Mouse (Mus musculus) left cerebral cortex, postnatal 10 days (tissue): ENCODE results near the gene Kmt5c. TPM values are rescaled to one million over a fixed set of nuclear protein-coding genes. Genes with fewer than 3 reads are reported as not detected.
A peak's percentile ranks its signal among the peaks of the same experiment; 100 is the strongest.

Experiments used
- DNase-seq, 2 experiments: peaks; one replicate each; pipeline ENCODE4 v3.0.0; 2021 to 2022; ENCODE audit warnings: low spot score in 2 of 2, mixed read lengths in 1 of 2; ENCODE audit errors: extremely low spot score in 1 of 2
- intact Hi-C: fragments of 180-260 bp; cut with DNase I; formaldehyde crosslinking; loops from one replicate; pipeline ENCODE4 v1.15.1; 2025
- total RNA-seq, 2 experiments: library from RNA; stranded (reverse); gene quantifications; 2 replicates each; pipeline ENCODE4 v1.2.3; 2021

The Kmt5c gene
- 10 to 100 TPM; 39.5 to 42.0 TPM for total RNA-seq

DNA sequence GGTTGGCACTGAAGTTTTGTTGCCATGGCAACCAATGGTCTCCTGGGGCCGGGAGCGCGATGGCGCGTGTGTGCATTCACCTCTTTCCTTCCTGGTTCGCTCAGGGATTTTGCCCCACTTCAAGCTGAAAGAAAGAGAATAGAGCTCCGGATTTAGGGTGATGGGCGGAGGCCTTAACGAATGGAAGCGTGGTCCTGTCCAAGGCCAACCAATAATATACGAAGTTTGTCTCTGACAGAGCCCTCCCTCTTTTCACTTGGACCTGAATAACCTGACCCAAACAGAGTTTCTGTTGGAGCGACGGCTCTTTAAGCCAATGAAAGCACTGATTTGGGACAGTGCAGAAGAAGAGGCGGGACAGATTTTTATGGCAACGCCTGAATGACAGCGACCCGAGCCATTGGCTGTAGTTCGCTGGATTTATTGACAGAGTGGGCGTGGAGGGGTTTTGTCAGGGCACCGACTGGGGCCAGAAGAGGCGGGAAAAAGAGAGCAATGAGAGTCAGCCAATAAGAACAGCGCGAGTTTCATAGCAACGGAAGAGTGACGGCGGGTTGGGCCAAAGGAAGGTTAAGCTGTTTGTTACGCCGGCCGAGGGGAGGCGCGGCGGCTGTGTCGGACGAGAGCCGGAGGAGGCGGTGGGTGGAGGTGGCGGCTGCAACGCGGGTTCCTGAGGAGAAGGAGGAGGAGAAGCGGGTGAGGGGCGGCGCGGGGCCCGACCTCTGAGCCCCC lies at the start of gene Kmt5c:
TSS of gene Kmt5c (plus strand) at position 572 of the 732 bp plus-strand sequence.
- intact Hi-C loops: loop anchor here (2.0 kb wide), 1 partner anchor 53 kb away; the partner anchor contains the start of gene Rpl28
- peak; percentile 98 to 100 for DNase-seq

DNA sequence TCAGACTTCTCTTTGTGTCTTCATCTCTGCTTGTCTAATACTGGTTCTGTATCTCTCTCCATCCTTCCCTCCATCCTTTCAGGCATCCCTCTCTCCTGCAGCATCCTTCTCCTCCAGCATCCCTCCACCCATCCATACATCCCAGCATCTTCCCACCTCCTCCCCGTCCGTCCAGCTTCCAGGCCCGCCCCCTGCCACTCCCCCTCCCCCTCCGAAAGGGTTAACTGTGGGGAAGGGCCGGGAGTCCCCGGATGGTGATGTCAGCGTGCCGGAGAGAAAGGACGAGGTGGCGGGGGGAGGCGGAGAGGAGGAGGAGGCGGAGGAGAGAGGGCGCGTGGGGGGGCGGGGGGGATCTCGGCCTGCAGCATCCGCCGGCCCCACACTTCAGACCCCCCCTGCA lies 49.5 kb upstream of the Kmt5c start, which contains the start of gene Brsk1:
TSS of gene Brsk1 (plus strand) at position 218 of the 400 bp plus-strand sequence.
- peak; percentile 90 to 94 for DNase-seq
- intact Hi-C loops: no loop called here

DNA sequence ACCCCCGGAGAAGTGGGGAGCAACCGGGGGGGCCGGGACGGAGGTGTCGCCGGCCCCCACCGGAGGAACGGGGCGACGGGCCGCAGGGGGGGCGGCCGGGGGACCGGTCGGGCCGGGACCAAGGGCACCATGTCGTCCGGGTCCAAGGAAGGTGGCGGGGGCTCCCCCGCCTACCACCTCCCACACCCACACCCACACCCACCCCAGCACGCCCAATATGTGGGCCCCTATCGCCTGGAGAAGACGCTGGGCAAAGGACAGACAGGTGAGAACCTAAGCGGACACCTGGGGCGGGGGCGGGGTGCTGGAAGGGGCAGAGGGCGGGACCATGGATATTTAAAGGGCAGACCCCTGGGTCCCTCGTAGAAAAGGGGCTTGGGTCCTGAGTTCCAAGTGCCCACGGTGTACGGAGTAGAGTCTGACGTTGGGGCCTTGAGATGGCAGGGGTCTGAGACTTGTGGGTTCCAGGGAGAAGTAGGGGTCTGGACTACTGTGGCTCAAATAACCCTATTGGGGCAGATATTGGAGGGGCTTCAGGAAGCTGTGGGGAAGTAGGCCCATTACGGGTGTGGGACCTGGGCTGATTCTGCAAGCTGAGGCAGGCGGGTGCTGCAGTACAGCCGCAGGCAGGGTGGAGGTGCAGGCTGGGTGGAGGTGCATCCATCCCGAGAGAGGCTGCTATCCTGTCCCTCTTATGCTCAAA lies 48.8 kb upstream of the Kmt5c start:
- intact Hi-C loops: no loop called here
- peak in 1 of 2 experiments; percentile 56 for DNase-seq

DNA sequence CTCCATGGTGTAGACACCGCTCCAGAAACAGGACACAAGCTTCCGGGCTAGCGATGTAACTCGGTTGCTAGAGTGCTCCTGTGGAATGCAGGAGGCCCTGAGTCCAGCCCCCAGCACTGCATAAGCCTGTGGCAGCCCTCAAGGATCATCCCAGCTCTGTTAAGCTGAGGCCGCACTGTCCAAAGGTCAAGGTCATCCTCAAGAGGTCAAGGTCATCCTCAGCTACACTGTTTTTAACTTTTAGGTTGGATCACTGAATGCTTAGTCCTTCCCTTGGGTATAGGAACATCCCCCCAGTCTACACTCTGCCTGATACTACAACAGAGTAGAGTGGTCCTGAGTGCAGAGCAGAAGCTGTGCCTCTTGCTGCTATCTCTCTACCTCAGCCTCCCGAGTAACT lies 46.9 kb upstream of the Kmt5c start:
- DNase-seq: no peak
- intact Hi-C loops: no loop called here

DNA sequence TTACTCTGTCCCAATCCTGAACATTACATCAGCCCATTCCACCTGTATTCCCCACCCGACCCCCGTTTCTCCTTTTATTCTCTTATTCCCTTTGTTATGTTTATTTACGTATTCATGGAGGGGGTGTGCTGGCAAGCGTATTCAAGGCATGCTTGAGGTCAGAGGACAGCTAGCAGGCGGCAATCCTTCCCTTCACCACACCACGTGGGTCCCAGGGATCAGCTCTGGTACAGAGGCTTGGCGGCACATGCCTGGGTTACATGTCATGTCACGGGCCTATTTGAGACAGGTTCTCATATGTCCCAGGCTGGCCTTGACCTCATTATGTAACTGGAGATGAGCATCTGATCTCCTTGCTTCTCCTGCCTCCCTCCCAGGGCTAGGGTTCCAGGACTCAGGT lies 37.6 kb upstream of the Kmt5c start:
- intact Hi-C loops: no loop called here
- DNase-seq: no peak

DNA sequence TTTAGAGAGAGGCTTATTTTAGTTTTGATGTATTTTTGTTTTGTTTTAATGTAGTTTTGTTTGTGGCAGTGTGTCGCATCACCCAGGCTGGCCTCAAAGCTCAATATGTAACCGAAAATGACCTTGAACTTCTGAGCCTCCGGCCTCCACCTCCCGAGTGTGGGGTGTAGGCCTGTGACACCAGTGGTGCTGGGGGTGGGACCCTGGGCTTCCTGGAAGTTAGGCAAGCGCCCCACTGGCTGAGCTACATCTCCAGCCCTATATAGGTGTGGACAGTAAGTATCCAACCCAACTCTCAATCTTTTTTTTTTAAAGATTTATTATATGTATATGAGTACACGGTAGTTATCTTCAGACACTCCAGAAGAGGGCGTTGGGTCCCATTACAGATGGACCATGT lies 36.7 kb upstream of the Kmt5c start:
- no peak for DNase-seq
- intact Hi-C loops: no loop called here

DNA sequence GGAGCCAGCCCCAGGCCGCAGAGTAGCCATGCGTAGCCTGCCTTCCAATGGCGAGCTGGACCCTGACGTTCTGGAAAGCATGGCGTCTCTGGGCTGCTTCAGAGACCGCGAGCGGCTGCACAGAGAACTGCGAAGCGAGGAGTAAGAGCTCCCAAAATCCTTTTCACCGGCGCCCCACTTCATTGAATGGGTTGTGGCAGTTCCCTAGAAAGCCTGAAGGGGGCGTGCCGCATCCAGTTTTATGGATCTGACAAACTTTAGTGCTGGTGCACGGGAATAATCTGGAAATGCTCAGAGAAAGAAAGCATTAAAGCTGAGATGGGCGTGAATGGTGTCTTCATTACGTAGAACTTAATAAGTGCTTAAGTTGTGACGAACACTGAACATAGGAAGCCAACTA lies 34.8 kb upstream of the Kmt5c start:
- intact Hi-C loops: loop anchor here (5.0 kb wide), 1 partner anchor 87 kb away; the partner anchor contains the start of gene Rpl28
- DNase-seq: peak in 1 of 2 experiments; percentile 59

DNA sequence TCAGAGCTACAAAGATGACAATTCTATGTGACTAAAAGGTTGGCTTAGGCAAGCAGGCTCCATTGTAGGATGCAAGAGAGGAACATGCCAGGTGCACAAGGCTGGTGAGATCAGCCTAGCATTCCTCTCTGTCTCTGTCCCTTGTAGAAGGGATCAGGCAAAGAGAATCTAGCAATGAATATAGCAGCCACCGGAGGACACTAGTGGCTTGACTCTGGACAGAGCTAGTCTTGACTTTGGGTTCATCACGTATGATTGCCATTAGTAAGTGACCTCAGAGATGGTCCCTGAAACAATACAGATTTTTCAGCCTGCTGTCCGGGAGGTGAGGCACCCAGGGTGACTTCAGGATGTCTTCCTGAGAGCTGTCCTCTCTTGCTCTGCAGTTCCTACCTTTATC lies 27.3 kb upstream of the Kmt5c start:
- intact Hi-C loops: no loop called here
- no peak for DNase-seq

DNA sequence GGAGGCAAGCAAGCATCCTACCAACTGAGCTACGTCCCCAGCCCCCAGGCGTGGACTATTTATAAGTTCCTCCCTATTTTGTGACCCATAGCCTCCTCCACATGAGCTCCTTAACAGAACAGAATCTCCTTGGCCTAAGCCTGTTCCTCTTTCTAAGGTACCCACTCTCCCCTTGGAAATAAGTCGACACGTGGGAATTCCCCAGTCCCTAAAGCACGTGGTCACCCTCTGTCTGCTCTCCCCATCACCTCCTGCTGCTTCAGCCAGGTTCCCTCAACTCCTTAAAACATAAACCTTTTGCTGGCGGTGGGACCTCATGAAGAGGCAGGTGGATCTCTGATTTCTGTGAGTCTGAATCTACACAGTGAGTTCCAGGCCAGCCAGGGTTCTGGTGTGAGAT lies 23.0 kb upstream of the Kmt5c start:
- DNase-seq: no peak
- intact Hi-C loops: no loop called here

DNA sequence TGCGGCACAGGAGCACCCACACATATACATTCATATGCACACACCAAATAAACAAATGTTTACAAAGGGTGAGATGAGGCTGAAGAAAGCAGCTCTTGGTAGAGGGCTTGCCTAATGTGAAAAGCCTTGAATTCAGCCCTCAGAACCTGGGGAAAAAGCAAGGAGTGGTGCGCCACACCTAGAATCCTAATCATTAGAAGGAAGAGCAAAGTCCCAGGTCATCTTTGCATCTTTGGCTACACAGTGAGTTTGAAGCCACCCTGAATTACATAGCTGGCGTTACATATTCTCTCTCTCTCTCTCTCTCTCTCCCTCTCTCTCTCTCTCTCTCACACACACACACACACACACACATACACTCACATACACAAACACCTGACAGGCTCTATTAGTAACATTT lies 20.6 kb upstream of the Kmt5c start:
- intact Hi-C loops: no loop called here
- DNase-seq: no peak

DNA sequence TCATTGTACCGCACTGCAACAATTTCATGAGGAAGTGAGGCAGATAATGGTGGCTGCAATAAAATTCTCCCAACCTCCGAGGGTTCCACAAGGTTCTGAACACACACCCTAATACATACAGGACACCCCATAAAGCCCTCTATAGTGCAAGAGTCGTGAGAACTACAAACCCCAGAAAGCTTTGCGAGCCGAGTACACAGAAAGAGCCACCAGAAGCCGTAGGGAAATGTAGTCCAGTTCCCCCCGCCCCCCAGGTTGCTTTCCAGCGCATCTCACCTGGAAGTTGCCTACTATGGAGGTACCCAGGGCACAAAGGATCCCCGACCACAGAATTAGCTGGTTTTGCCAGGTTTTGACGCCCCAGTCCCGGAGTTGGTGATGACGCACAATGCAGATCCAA lies 16.4 kb upstream of the Kmt5c start:
- no peak for DNase-seq

DNA sequence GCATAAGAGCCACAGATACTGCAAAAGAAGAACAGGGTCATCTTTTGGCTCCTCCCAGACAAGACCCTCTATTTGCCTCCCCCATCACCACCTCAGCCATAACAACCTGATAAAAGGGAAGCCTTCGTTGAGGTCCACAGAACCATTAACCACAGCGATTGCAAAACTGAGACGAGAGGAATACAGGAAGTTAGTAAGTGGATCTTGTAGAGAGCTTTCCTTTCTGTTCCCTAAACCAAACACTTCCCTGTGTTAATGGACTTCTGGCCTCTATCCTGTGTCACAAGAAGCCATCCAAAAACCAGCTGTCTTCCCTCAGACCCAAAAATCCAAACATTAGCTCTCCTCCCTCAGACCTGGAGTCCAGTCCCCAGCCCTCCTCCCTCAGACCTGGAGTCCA lies 15.6 kb upstream of the Kmt5c start:
- no peak for DNase-seq
- intact Hi-C loops: no loop called here

More for the DNA sequence above, 16.4 kb upstream of the Kmt5c start:
- intact Hi-C loops: no loop called here

DNA sequence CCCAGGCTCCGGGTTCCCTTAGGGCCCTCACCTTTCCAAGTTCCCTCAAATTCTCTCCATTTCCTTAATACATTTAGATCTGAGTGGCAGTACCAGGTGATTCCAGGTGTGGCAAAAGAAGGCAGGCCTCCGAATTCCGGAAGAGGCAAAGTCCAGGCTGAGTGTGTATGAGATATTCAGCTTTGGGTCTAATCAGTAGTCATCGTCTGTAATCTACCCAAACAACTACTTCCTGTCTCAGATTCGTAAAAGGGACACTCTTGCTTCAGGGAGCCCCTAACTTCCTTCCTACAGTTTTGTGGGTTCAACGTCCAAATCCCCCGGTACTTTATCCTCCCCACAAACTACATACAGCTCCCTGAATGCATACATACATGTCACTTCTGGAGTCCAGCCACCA lies 14.7 kb upstream of the Kmt5c start, which contains the start of gene Tmem150b:
TSS of gene Tmem150b (minus strand) at position 81 of the 400 bp plus-strand sequence.
- no peak for DNase-seq
- intact Hi-C loops: no loop called here

DNA sequence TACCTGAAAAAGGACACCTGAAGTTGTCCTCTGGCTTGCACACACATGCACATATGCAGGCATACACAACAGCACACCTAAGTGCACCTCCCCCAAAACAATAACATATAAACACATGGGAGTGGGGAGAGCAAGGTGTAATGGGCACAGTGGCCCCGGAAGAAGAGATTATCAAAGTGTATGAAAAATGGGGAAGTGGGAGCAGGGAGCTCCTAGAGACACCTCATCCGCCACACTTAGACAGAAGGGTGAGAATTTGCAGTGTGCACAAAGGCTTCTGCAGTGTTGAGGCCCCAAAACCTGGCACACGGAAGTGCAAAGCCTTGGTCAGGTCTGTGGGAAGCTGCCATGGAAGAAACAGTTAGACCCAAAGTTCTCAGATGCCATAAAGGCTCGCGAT lies 8.8 kb upstream of the Kmt5c start:
- DNase-seq: no peak
- intact Hi-C loops: no loop called here

DNA sequence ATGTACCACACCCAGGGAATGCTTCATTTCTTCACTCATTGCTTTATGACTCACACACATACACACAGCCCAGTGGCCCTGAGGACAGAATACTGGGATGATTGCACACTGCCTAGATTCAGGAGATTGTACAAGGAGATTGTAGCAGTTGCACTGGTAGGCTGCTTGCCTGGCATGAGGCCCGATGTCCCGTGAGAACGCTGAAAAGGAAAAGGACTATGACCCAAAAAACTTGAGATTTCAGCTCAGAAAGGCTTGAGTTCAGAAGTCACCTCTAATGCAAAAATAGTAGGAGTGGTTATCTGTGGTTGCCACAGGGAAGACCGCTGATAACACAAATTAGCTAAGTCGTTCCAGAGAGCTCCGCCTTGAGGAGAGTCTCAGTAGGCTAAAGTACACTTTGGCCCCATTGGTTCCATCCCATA lies 6.9 kb upstream of the Kmt5c start:
- no peak for DNase-seq
- intact Hi-C loops: no loop called here

DNA sequence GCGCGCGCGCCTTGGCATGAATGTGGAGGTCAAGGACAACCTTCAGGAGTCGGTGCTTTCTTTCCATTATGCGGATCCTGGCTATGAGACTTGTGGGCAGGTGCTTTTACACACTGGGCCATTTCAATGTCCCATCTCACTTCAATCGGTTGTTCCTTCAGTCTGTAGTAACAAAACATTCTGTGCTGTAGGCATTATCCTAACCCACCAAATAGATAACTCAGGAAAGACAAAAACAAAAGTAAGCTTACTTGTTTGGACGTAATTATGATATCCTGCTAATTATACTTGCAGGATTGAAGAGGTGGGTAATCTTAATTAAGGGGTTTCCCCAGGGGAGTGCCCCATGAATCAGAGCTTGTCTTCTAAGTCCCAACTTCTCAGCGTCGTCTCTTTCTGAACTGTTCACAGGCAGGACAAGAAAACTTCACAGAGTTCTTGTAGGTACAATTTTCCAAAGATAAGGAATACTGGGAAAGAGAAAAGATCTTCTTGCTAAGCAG lies 823 bp upstream of the Kmt5c start:
- intact Hi-C loops: no loop called here
- no peak for DNase-seq

DNA sequence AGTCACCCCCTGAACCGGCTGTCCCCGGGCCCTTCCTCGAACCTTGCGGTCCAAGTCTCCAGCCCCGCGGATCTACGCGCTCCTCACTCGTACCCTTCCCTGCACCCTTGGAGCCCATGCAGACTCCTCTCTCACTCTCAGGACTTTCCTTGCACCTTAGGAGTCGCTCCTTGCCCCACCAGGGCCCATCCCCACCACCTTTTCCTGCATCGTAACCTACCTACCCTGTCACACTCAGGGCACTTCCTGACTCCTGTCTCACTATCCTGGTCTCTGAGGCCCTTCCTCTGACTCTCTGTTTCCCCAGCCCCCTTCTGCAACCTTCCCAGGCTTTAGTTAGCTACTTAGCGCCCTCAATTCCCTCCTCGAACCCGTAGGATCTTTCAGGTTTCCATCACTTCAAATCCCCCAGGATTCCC lies 403 bp downstream of the Kmt5c start:
- no peak for DNase-seq
- intact Hi-C loops: loop anchor here (2.0 kb wide), 1 partner anchor 52 kb away; the partner anchor contains the start of gene Rpl28

DNA sequence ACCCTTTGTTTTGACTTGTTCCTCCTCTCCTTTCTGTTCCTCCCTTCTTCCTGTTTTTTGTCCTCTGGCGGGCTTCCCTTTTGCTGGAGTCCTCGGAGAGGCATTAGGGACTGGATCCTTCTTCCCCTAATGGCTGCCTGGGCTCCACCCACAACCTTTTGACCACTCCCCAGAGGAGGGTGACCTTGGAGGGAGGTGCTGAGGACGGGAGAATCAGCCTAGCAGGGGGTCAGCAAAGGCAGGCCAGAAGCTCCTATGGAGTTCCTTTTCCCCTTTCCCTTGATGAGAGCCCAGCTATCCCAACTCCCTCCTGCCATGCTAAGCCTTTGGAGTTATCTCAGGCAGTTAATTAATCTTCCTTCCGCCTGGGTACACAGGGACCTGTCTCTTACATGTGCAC lies 1.2 kb downstream of the Kmt5c start:
- peak in 1 of 2 experiments; percentile 81 for DNase-seq
- intact Hi-C loops: loop anchor here (2.0 kb wide), 1 partner anchor 52 kb away; the partner anchor contains the start of gene Rpl28

DNA sequence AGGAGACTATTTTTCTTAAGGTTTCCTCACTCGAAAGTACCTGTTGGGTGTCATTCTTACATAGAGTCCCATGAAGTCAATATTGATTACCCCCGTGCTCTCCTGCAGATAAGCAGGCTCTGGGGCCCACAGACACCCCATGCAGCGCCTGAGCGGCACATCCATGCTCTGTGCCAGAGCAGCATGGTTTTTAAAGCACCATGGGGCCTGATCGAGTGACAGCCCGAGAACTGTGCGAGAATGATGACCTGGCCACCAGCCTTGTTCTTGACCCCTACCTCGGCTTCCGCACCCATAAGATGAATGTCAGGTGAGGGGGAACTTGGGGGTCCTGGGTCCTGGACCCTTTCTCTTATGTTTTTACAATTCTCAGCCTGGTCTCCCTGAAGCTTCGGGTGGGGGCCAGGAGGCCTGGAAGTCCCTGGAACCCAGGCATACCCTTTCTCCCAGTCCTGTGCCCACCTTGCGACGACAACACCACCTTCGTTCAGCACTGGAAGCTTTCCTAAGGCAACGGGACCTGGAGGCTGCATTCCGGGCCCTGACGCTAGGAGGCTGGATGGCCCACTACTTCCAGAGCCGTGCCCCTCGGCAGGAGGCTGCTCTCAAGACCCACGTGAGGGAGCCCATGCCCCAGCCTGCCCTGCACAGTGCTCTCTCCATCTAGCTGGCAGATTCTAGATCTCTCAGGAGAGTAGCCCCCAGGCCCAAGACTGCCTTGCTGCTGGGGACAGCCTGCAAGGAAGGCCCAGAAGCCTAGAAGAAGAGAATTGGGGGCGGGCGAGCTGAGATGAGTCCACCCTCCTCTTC lies 2.0 kb downstream of the Kmt5c start:
- intact Hi-C loops: loop anchor here (2.0 kb wide), 1 partner anchor 51 kb away; the partner anchor contains the start of gene Rpl28
- DNase-seq: no peak
